Mouse (Mus musculus) hindlimb bud, embryonic 11.5 days (tissue): ENCODE results near the gene Hsd3b7.

Experiments
- DNase-seq: peaks from one replicate; pipeline ENCODE4 v3.0.0-alpha.2; 2012; ENCODE audit warnings: low read depth, low spot score; ENCODE audit errors: extremely low spot score

The Hsd3b7 gene

GRCm38 (mm10) chr7:127800435-127801009 is at the start of gene Hsd3b7:
Hsd3b7 (plus strand) TSS chr7:127800604.
- peak; percentile 70 for DNase-seq

GRCm38 (mm10) chr7:127751619-127752018 is 48.8 kb upstream of the Hsd3b7 start:
- DNase-seq = no peak

- no peak for DNase-seq
Observed at GRCm38 (mm10) chr7:127752069-127752468, 48.3 kb upstream of the Hsd3b7 start.

GRCm38 (mm10) chr7:127753158-127753557 is 47.2 kb upstream of the Hsd3b7 start:
- no peak for DNase-seq

GRCm38 (mm10) chr7:127753741-127754140 is 46.7 kb upstream of the Hsd3b7 start:
- no peak for DNase-seq

- DNase-seq = no peak
Observed at GRCm38 (mm10) chr7:127759716-127760115, 40.7 kb upstream of the Hsd3b7 start.

GRCm38 (mm10) chr7:127760478-127760877 is 39.9 kb upstream of the Hsd3b7 start:
- DNase-seq = no peak

- DNase-seq = no peak
Observed at GRCm38 (mm10) chr7:127761026-127761425, 39.4 kb upstream of the Hsd3b7 start.

GRCm38 (mm10) chr7:127763642-127764041 is 36.8 kb upstream of the Hsd3b7 start:
- DNase-seq = no peak

- no peak for DNase-seq
Observed at GRCm38 (mm10) chr7:127765756-127766155, 34.6 kb upstream of the Hsd3b7 start.

- no peak for DNase-seq
Observed at GRCm38 (mm10) chr7:127766851-127767609, 33.4 kb upstream of the Hsd3b7 start.

- DNase-seq = no peak
Observed at GRCm38 (mm10) chr7:127767671-127768345, 32.6 kb upstream of the Hsd3b7 start.

GRCm38 (mm10) chr7:127768346-127768996 is 31.9 kb upstream of the Hsd3b7 start:
- no peak for DNase-seq

- peak; percentile 96 for DNase-seq
Observed at GRCm38 (mm10) chr7:127768997-127769593, 31.3 kb upstream of the Hsd3b7 start.

GRCm38 (mm10) chr7:127769651-127770038 is 30.8 kb upstream of the Hsd3b7 start, which contains the start of gene Orai3:
Orai3 (plus strand) TSS chr7:127769815.
- no peak for DNase-seq

GRCm38 (mm10) chr7:127770039-127770905 is 30.1 kb upstream of the Hsd3b7 start:
- no peak for DNase-seq

- no peak for DNase-seq
Observed at GRCm38 (mm10) chr7:127771262-127771661, 29.1 kb upstream of the Hsd3b7 start.

- DNase-seq = no peak
Observed at GRCm38 (mm10) chr7:127772080-127772479, 28.3 kb upstream of the Hsd3b7 start.

- DNase-seq = no peak
Observed at GRCm38 (mm10) chr7:127772557-127772956, 27.8 kb upstream of the Hsd3b7 start.
